11 mouse cellular contexts compared by ENCODE assay signal in genomic region chr19:33100031-33100430, GRCm38 (mm10).
DNase-seq lines count a peak whose midpoint lies in the region; ATAC-seq lines count a peak whose summit lies in the region.
"Had no signal": no experiment of that assay in that cellular context is flagged by ENCODE, and none has a peak within 500 bp of the region (broad histone marks: within the 10 kb centered on the region; RNA-seq: fewer than 3 reads in every experiment).

No protein-coding gene starts in this region.

- H3K4me1 ChIP-seq in forebrain, embryonic 11.5 days (replicated peaks; ENCODE audit: control insufficient read depth, insufficient read depth, low read length): peaks cover 2% of the 10 kb centered on the region; the same call in 1 of the 2 replicates
- H3K4me1 ChIP-seq in forebrain, embryonic 10.5 days: peaks cover 53% of the 10 kb centered on the region
- peaks cover 28% of the 10 kb centered on the region for H3K4me1 ChIP-seq in liver, embryonic 13.5 days (replicated peaks)
- H3K4me1 ChIP-seq in stomach, embryonic 14.5 days (ENCODE audit: control insufficient read depth, insufficient read depth, low read length): peaks cover 19% of the 10 kb centered on the region; the same call in 1 of the 2 replicates

- H3K4me2 ChIP-seq in forebrain, embryonic 11.5 days (ENCODE audit: low read depth, low read length, severe bottlenecking): no peak overlapping the region
- H3K4me2 ChIP-seq in liver, embryonic 13.5 days: no peak overlapping the region
- H3K4me2 ChIP-seq in stomach, embryonic 14.5 days (replicated peaks; ENCODE audit: low read depth, low read length): no peak overlapping the region

- H3K9ac ChIP-seq in forebrain, embryonic 11.5 days (ENCODE audit: low read length): no peak overlapping the region
- no peak overlapping the region for H3K9ac ChIP-seq in liver, embryonic 13.5 days
- H3K9ac ChIP-seq in stomach, embryonic 14.5 days (replicated peaks; ENCODE audit: low read depth, low read length): no peak overlapping the region

- no peaks in the 10 kb centered on the region for H3K9me3 ChIP-seq in forebrain, embryonic 11.5 days (ENCODE audit: control insufficient read depth, low read length)
- no peaks in the 10 kb centered on the region for H3K9me3 ChIP-seq in forebrain, embryonic 10.5 days
- no peaks in the 10 kb centered on the region for H3K9me3 ChIP-seq in liver, embryonic 13.5 days (replicated peaks)
- no peaks in the 10 kb centered on the region for H3K9me3 ChIP-seq in stomach, embryonic 14.5 days (ENCODE audit: control insufficient read depth, low read depth, low read length)

- no peak for DNase-seq in forebrain, embryonic 11.5 days (ENCODE audit: low spot score)
- no peak for DNase-seq in forebrain, embryonic 10.5 days (ENCODE audit: extremely low spot score, low spot score)
- DNase-seq in ovary, adult 18-20 months (ENCODE audit: low spot score): peak; percentile 33
- DNase-seq in ovary, postnatal 14 days (ENCODE audit: low spot score): no peak
- no peak for DNase-seq in liver, embryonic 13.5 days
- no peak for DNase-seq in cerebellum, postnatal 4 days (ENCODE audit: low spot score in 2 of 2)
- DNase-seq in embryo, embryonic 9.5 days (ENCODE audit: extremely low spot score): no peak
- DNase-seq: embryo, embryonic 11 days; lung, postnatal 14 days had no signal

- ATAC-seq in forebrain, embryonic 11.5 days (replicated peaks; ENCODE audit: low FRiP score): peak; percentile 22; the same call in 1 of the 2 replicates
- ATAC-seq in liver, embryonic 13.5 days (ENCODE audit: low read depth): peak; percentile 37; the same call in 1 of the 2 replicates
- ATAC-seq in stomach, embryonic 14.5 days (ENCODE audit: insufficient number of reproducible peaks, insufficient read depth, low FRiP score, low read depth): peak; percentile 50; the same call in 1 of the 2 replicates

- H3K36me3 ChIP-seq in forebrain, embryonic 11.5 days (ENCODE audit: control insufficient read depth, insufficient read depth, low read length): no peaks in the 10 kb centered on the region
- no peaks in the 10 kb centered on the region for H3K36me3 ChIP-seq in forebrain, embryonic 10.5 days (replicated peaks)
- no peaks in the 10 kb centered on the region for H3K36me3 ChIP-seq in liver, embryonic 13.5 days
- no peaks in the 10 kb centered on the region for H3K36me3 ChIP-seq in stomach, embryonic 14.5 days (ENCODE audit: control insufficient read depth, insufficient read depth, low read length)

- no peaks in the 10 kb centered on the region for H3K27me3 ChIP-seq in forebrain, embryonic 11.5 days (ENCODE audit: control insufficient read depth, insufficient read depth, low read length)
- H3K27me3 ChIP-seq in forebrain, embryonic 10.5 days (ENCODE audit: poor library complexity, severe bottlenecking): no peaks in the 10 kb centered on the region
- no peaks in the 10 kb centered on the region for H3K27me3 ChIP-seq in liver, embryonic 13.5 days
- no peaks in the 10 kb centered on the region for H3K27me3 ChIP-seq in stomach, embryonic 14.5 days (ENCODE audit: control insufficient read depth, insufficient read depth, low read length)

- no peak overlapping the region for H3K27ac ChIP-seq in forebrain, embryonic 11.5 days (ENCODE audit: low read depth, low read length)
- no peak overlapping the region; the same call in 1 of the 2 replicates for H3K27ac ChIP-seq in forebrain, embryonic 10.5 days
- no peak overlapping the region for H3K27ac ChIP-seq in liver, embryonic 13.5 days
- no peak overlapping the region for H3K27ac ChIP-seq in stomach, embryonic 14.5 days (ENCODE audit: low read length)
- H3K27ac ChIP-seq: layer of hippocampus, adult 2 months had no signal

- no peak overlapping the region for H3K4me3 ChIP-seq in forebrain, embryonic 11.5 days (ENCODE audit: low read depth, low read length)
- H3K4me3 ChIP-seq in forebrain, embryonic 10.5 days: no peak overlapping the region
- no peak overlapping the region for H3K4me3 ChIP-seq in liver, embryonic 13.5 days (replicated peaks)
- H3K4me3 ChIP-seq in stomach, embryonic 14.5 days (ENCODE audit: low read depth, low read length): no peak overlapping the region
- H3K4me3 ChIP-seq: layer of hippocampus, adult 2 months had no signal

- WGBS in forebrain, embryonic 11.5 days: 69% methylated on average over 4 of the region's 4 CpGs
- WGBS in forebrain, embryonic 10.5 days: 66% methylated on average over 4 of the region's 4 CpGs
- 36% methylated on average over 4 of the region's 4 CpGs for WGBS in liver, embryonic 13.5 days (ENCODE audit: insufficient replicate concordance)
- 39% methylated on average over 4 of the region's 4 CpGs for WGBS in stomach, embryonic 14.5 days
